Mouse (Mus musculus) adrenal gland, postnatal 4 days (tissue): ENCODE measurements at regions not wholly inside any gene's neighbourhood (a gene's known extent, or its start where the extent isn't known, plus 50 kb on each side); places are given as distances from the start of the nearest gene placed in this dataset.
"Not testable (repeated sequence)": the region's sequence is repeated elsewhere in the genome, so short reads cannot be mapped to it uniquely, and the experiment has no call there.

Experiments used
- DNase-seq, 2 experiments: peaks; one replicate each; pipeline ENCODE4 v3.0.0; 2021 to 2022; ENCODE audit warnings: low spot score in 2 of 2, mixed read lengths in 2 of 2

DNA sequence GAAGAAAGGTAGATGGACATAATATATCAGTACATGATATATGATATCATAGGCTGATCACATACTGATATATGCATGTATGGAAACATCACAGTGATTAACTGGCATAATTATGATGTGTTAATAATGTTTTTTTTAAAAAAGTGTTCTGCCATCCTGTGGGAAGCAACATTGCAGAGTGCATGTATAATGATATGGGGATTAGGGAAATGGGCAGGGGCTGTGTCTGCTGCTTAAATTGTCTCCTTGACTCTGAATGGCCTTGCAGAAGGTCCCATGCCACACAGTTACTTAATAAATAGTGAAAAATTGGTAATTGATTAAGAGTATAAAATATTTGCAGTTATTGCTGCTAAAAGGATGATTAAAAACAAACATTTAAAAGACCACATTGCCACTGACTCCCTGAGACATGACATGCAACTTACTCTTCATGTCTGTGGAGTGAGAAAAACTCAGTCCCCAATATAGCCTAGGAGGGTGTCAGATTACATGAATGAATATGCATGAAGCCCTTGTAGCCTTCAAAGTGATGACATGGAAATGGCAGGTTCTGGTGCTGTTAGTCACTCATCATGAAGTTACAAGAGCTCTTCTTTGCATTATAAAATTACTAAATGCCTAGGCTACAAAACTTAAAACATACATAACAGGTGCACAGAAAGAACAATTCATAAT is 440.1 kb upstream of the Ube2e3 start:
- DNase-seq = no peak

DNA sequence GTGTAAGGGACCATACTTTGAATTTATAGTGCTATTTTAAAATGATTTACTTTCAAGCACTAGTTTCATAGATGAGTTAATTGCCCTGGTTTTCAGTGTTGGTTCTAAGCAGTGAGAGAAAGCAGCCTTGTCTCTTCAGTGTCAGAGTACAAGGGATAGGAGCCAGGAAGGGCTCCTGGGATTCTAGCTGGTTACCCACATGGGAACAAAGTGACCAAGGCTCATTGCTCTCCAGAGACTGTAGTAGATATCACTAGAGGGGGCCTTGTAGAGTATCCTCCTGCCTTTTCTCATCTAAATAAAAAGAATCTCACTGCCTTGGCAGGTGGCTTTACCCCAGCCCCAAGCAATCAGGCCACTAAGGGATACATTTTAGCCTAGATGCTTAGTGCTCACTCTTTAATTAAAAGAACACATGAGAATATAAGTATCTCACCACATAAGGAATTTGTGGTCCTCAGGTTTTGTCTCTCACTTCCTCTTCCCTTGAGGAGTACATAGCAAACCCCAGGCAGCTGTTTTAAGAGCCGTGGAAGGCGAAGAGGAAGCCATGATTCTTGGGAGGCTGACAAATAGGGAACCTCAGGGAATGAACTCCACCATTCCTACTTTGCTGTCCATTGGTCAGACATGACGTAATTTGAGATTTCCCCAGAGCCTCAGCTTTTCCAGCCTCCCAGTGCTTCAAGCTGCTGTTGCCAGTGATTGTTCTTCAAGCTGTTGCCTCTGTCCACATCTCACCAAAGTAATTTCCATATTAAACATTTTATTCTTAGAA is 449.2 kb upstream of the Ube2e3 start:
- DNase-seq = no peak

DNA sequence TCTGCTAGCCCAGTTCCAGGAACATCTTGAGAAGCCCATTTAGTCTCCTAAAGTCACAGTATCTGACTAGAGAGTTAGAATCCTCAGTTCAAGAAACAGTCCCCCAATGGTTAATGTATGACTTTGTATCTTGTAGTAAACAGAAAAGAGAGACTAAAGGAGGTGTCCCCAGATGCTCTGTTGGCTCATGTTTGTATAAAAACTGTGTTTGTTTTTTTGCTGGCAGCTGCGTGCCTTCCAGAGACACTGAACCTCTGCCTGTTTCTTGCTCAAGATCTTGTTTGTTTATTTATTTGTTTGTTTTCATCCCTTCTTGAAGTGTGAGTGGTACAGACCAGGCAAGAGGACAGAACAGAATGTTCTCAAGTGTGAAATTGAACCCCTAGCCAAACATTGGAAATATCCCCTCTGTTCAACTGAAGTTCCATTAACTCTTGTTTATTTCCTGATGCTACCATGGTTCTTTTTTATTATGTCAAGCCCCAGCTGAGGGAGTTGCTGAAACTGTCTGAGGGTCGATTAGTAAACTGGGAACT is 451.3 kb upstream of the Ube2e3 start:
- no peak for DNase-seq

DNA sequence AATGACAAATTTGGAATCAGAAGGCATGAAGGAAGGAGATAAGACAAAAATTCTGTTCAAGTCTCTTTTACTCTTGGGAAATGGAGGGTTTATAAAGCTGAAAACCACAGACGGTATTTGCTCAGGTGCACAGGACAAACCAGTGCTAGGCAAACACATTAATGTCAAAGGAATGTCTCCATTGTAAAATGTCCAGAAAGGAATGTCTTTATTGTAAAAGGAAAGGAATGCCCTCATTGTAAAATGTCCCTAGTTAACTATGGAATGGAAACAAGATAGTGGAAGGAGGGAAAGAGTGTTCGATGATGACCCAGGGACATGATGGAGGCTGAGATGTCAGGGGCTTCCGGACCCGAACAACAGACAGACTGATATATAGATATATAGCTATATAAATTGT is 454.9 kb upstream of the Ube2e3 start:
- no peak for DNase-seq

DNA sequence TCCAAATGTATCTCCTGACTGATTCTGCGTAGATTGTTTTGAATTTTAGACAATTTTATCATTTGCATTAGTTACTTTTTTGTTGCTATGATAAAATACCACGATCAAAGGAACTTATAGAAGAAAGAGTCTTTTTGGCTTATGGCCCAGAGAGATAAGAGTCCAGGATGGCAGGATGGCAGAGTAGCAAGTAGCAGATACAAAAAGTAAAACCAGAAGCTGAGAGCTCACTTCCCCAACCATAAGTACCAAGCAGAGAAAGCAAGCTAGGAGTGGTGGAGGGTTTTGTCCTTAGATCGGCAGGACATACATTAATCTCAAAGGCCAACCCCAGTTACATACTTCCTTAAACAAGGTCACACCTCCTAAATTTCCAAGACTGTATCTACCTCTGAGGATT is 457.7 kb upstream of the Cwc22 start:
- no peak for DNase-seq

DNA sequence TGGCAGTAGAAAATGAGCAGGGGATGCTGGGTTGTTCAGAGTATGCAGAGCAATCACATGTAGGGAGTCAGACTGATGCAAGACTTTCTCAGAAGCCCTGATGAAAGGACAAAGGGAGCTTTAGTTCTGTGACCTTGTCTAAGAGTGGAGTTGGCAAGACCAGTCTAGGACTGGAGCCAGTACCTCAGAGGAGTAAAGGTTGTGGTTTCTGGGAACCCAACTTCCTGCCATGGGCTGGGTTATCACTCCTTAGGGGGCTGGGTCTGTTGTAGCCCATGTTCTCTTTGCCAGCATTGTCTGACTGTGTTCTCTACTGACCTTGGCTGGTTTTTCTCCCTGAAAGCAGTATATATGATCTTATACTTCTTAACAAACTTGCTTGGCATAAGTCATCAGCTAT is 453.1 kb upstream of the Cwc22 start:
- DNase-seq = no peak

DNA sequence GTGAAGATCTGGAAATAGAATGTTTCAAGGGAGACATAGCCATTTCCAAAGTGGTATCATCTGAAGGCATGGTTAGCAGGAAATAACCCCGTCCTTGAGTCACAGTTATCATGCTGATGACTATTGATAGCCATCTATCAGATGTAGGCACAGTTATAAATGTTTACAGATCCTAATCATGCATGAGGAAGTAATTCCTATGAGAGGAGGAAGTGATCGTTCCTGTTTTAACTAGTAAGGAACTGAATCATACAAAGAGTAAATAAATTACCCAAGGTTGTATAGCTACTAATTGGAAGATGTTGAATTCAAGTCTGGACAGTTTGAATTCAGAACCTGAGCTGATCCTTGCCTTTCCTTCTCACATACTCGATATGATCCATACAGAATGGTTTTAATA is 450.7 kb upstream of the Cwc22 start:
- no peak for DNase-seq

DNA sequence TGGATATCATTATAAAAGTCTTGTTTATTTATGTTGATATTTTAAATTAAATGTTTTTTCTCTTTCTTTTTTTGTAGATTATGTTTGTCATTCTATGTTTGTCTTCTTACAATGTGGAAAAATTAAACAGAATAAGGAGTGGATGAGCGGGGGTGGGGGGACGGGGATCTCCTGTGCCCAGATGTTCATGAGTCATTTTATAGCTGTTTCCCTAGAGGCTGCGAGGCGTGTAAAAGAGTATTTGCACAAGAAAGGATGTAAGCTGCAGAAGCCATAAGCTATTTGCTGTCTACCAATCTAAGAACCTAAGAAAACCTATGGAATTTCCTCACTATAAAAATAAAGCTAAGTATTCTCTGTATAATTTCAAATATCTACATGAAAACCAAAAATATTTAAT is 446.9 kb upstream of the Cwc22 start:
- no peak for DNase-seq

DNA sequence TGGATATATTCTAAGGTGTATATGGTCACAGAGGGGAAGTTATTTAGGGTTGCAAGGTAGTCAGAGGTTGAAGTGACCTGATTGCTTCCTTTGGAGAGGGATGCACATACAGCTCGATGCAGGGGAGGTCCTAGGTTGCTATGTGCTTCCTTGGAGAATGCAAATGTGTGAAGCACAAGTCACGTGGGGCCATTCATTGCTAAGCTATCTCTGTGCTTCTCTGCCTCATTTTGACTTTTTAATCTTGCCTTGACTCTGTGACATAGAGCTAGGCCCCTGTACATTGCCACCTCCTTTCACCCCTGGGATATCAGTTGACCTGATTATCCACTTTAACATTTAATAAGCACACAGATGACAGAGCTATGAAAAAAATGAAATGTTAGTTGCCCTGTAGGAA is 446.2 kb upstream of the Cwc22 start:
- no peak for DNase-seq

DNA sequence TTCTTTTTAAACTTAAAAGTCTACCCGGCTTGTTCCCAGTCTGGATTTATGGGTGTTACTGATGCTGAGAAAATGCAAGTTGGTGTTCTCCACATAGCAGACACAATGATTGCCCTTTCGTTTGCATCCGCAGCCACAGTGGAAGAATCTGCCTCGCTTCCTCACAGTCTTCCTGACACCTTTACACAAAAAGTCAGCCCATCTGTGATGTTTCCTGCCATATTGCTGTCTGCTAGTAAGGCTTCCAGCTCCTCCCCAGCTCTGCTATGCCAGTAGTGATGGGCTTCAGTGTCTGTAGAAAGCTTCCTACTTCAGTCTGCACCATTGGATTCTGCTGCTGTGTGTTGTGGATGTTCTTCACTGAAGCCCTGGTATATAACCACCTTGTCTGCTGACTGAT is 441.8 kb upstream of the Cwc22 start:
- no peak for DNase-seq

DNA sequence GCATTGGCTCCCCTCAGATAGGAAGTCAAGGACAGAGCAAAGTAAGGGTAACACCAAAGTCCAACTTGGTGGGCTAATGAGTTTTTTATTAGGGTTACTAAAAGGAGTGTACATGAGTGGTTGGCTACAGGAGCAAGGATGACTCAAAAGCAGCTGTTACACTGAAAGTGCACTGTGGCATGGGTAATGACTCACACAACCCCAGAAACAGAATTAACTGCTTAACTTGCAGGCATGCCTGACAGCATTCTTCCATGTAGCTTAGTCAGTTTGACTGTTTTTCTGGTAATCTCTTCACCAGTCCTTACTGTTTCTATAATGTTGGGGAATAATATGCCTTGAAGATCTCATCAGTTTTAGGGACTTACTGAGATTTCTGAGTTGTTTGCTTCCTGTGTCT is 435.1 kb upstream of the Cwc22 start:
- no peak for DNase-seq

DNA sequence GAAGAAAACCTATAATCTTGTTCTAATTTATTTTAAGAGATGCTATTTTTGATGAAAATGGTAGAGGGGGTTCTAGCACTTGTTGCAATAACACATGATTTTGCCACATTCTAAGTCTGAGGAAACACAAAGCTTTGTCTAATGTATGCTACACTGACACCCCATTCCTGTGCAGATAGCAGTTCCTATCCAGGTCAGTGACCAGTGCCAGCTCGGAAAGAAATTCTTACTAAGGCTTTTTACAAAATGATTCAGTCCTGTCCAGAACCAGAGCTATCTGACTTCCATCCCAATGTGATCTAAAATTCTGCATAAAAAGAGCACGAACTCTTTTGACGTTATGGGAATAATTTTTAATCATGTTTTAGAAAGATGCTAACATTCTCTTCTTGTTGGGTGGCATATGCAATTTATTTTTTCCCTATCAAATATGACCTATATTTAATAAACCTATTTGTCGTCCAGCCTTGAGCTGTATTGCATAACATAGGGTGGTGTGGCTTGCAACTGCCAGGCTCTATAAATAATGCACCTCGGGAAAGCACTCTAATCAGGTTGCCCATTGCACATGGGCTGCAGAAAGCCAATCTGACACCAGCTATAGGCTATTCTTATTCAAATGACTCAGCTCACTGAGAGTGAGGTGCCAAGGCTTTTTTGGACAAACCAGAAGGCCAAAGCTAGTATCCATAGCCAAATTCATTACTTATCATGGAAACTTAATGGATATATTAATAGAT is 385.7 kb upstream of the Cwc22 start:
- DNase-seq = no peak

DNA sequence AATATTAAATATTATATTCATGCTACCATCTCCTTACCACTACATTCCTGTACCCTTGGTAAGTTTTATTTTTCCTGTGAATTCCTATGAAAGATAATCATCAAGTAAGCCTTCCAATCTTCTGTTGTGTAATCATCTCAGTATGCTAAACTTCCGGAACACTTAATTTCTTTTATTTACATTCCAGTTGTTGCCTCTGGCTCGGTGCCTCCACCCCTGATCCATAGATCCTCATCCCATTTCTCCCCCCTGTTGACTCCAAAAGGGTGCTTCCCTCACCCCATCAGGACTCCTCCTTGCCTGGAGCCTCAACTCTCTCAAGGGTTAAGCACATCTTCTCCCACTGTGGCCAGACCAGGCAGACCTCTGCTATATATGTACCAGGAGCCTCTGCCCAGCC is 379.9 kb upstream of the Cwc22 start:
- no peak for DNase-seq

DNA sequence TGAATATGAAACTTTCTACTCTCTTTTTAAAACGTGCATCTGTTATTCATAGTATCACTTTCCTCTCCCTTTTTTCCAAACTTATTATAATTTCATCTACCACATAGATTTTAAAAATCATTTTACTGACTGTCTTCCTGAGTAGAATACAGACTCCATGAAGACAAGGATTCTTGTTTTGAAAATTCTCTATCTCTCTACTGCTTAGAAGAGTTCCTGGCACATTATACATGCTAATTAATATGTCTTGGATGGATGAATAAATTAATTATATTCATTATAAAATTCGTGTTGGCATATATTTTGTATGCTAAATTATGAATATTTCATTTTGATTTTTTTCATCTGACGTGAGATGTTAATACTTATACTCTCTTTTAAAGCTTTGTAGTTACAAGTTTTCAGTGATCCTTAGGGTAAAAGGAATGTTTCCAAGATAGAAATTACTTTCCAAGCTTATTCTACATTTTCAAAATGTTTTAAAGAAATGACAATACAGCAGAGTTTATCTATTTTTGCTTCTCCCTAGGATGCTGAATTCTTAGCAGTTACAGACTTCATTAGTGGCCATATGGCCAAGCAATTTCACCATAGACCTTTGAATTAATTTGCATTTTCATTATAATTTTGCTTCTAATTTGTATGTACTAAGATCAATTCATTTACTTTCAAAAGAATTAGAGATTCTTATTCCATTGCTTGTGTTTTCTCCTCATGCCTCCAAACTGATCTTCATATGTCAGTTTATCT is 376.2 kb upstream of the Cwc22 start:
- no peak for DNase-seq

DNA sequence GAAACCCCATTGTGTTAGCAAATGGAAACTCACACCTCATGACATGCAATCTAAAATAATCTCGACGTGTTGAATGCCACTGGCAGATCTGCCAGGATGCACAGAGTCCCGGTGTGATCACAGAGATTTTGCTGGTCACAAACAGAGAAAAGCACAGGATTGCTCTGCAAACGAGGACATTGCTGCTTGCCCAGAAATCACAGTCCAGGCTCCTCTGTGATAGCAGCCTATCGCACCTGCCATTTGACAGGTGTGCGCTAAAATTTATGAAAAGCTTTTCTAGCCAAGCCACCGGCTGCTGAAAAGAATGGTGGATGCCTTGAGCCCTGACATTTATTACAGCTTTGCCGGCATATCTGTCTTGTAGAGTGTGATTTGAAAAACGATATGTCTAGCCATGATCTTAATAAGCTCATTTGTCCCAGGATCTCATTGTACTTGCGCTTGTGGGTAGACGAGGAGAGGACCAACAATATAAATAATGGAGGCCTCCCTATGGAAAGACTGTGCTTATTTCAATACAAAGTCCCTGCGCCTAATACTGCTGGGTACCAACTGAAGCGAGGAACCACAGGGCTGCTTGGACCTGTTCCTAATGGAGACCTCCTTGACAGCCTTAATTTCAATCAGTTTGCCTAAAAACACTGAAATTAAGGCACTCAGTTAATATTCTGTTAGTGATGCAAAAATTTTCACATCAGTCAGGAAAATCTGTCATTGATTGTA is 365.8 kb upstream of the Cwc22 start:
- DNase-seq = no peak

DNA sequence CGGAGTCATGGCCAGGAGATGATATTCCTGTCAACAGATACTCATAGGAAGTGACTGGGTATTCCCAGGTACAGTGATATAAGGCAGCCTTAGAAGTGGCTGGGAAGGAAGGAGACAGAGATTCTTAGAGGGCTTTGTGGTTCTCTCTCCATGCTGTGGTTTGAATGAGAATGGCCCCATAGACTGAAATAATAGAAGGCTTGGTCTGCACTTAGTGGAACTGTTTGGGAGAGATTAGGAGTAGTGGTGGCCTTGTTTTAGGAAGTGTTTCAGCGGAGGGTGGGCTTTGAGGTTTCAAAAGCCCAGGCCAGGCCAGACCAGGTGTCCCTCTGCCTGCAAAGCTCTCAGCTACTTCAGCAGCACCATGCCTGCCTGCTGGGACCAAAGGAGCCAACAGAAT is 363.2 kb upstream of the Cwc22 start:
- no peak for DNase-seq

DNA sequence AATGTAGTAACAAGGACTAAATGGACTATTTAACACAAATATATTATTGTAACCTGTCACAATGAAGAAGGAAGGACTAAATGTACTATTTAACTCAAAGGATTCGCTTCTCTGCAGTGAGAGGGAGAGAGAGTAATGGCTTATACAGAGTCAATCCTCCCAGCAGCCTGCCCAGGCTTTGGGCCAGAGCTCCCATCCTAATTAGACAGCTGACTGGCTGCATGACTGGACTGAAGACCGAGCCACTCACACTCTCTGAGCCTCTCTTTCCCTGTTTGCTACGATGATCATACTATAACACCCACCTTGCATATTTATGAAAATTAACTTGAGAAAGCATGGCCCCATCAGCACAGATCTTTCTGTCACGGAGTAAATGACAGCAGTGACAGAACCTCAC is 360.7 kb upstream of the Cwc22 start:
- DNase-seq = no peak

DNA sequence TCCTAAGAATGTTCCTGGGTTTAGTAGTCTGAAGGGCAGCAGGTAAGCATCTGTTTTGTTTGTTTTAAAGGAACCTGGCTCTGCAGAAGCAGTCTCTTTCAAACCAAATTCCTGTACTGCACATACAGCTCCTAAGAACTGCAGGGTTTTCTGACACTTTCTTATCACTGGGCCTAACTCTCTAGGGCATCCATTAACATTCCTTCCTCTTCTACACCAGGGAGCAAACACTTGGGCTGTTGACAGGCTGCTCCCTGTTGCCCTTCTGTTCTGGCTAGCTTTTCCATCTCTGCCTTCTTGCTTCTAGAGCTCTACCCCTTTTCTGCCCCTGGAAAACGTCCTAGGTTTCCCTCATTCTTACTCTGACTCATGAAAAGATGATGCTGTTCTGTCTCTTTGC is 345.5 kb upstream of the Cwc22 start:
- no peak for DNase-seq

DNA sequence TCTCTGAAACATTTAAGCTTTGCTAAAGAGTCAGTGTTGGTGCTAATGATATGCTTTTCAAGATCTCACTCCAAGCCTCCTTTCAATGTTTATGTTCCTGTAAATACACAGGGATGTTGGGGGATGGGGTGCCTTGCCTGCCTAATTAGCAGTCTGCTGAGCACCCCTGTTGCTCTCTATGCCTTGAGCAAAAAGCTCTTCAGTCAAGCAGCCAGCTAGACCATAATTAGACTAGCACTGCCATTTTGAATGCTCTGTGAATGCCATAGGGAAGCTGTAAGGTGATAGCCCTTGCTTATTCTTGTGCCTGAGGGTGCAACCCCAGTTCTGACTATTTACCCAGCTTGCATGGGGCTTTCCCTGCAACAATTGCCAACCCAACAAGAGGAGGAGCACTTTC is 338.6 kb upstream of the Cwc22 start:
- no peak for DNase-seq

DNA sequence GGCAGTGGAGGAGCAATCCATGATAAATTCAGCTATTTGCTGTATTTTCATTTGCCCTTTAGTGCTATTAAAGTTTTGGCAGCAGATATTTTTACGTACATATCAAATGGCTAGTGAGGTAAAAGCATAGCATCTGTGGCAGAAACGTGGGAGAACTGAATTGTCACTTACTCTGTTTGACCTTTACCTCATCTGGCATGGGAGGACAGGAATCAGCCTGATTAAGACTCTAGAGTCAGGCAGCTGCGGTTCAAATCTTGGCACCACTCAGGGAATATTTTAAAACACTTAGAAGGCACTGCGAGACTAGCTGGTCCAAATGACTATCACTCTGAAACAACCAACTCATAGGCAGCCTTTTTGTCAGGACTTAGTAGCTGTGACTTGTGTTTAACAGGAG is 337.4 kb upstream of the Cwc22 start:
- no peak for DNase-seq

DNA sequence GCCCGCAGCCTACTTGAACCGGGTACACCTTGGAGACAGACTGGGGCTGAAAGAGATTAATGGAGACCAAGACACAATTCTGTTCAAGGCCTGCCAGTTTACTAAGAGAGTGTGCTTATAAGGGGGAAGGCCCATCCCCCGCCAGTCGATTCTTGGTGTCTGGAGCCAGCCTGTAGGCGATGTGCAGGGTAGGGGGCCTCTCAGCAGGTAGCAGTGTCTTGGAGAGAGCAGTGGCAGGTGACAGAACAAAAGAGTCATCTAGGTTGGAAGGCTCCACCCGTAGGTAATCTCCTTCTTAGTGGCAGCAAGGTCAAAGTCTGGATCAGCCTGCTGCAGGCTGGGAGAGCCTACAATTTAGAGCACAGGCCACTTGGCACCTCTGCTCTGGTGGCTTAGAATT is 335.7 kb upstream of the Cwc22 start:
- DNase-seq = not testable (repeated sequence)
